Mouse (Mus musculus) intestine, embryonic 16.5 days (tissue): Measurements from ENCODE around the gene Olfr935. TPM values are rescaled to one million over a fixed set of nuclear protein-coding genes. Genes with fewer than 3 reads are reported as not detected.

Experiments
- ATAC-seq: fragments of 200-750 bp; cut with Nextera tagmentation; 2 replicates; pipeline ENCODE4 v1.8.0; 2017; ENCODE audit warnings: moderate TSS enrichment, moderate library complexity
- H3K27ac ChIP-seq: fragments of 300-500 bp; sonication (generic); 2 replicates; pipeline ENCODE4 v1.5.1; 2014; ENCODE audit warnings: mild to moderate bottlenecking, low read length
- H3K27me3 ChIP-seq: fragments of 300-500 bp; sonication (generic); replicated peaks from 2 replicates; pipeline ENCODE4 v1.6.1; 2014; ENCODE audit warnings: low read length, control low read depth, mixed read lengths; ENCODE audit not compliant: control insufficient read depth, insufficient read depth
- H3K36me3 ChIP-seq: fragments of 300-500 bp; sonication (generic); 2 replicates; pipeline ENCODE4 v1.6.1; 2014; ENCODE audit warnings: low read length, control low read depth; ENCODE audit not compliant: control insufficient read depth, insufficient read depth
- H3K4me1 ChIP-seq: fragments of 300-500 bp; sonication (generic); 2 replicates; pipeline ENCODE4 v1.6.1; 2014; ENCODE audit warnings: low read length, control low read depth, mixed read lengths; ENCODE audit not compliant: control insufficient read depth, insufficient read depth
- H3K4me2 ChIP-seq: fragments of 300-500 bp; sonication (generic); 2 replicates; pipeline ENCODE4 v1.6.1; 2014; ENCODE audit warnings: low read depth, low read length, control low read depth
- H3K4me3 ChIP-seq: fragments of 300-500 bp; sonication (generic); 2 replicates; pipeline ENCODE4 v1.5.1; 2014; ENCODE audit warnings: mild to moderate bottlenecking, low read length
- H3K9ac ChIP-seq: fragments of 300-500 bp; sonication (generic); 2 replicates; pipeline ENCODE4 v1.6.1; 2014; ENCODE audit warnings: low read depth, low read length
- H3K9me3 ChIP-seq: fragments of 300-500 bp; sonication (generic); 2 replicates; pipeline ENCODE4 v1.6.1; 2016; ENCODE audit warnings: low read length, control low read depth; ENCODE audit not compliant: control insufficient read depth
- WGBS: fragments of 180-500 bp; shearing (Covaris S2); extraction: QIAGEN DNeasy Blood & Tissue Kit; methylation state at CpG from one replicate; pipeline ENCODE4 v1.1.7; 2014; 5-methylcytosine and 5-hydroxymethylcytosine counted together
- microRNA-seq: library from miRNA; unstranded; fragments of <30 nt; microRNA quantifications from one replicate; pipeline ENCODE4, GENCODE M21; 2016
- polyA plus RNA-seq: library from polyadenylated mRNA; unstranded; fragments of >200 nt; fragmentation: Nextera tagmentation; extraction: Ambion mirVana; gene quantifications from 2 replicates; pipeline ENCODE4 v1.2.1, GENCODE M21; 2015

Gene Olfr935
- not detected in 2 replicates for polyA plus RNA-seq

DNA sequence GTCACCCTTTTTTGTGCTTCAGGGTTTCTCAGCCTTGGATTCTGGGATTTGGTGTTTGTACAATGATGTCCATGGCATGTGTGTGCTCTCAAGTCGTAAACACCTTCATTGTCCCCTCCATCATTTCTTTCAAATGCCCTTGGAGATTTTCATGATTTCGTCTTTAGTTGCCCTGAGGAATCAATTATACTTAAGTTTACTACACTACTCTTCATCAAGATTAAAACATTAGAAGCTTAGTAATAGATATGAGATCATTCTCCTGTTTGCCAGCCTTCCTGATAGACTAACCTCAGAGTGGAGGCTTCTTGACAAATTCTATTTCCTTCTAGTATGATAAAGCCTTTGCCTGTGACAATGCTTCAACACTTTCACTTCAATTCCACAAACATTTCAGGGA, at the start of gene Olfr935:
Gene Olfr935, minus strand, starts transcription at position 101 of the 400 bp plus-strand sequence.
- 77% methylated on average over 2 of the region's 2 CpGs for WGBS

DNA sequence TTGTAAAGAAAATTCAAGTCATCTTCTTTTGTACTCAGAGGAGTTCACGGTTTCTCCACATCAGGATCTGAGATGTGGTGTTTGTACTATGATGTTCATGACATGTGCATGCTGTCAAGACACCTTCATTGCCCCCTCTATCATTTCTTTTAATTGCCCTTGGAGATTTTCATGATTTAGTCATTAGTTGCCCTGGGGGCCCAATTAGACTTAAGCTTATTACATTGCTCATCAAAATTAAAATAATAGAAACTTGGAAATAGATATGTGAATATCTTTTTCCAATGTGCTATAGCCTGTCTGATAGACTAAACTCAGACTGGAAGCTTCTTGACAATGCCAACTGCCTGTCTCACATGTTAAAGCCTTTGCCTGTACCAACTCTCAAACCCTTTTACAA, 23.8 kb upstream of the Olfr935 start, which contains the start of gene Olfr146:
Gene Olfr146, minus strand, starts transcription at position 101 of the 400 bp plus-strand sequence.
- no peaks in the 10 kb centered on the region for H3K9me3 ChIP-seq
- H3K27me3 ChIP-seq = no peaks in the 10 kb centered on the region
- H3K36me3 ChIP-seq = no peaks in the 10 kb centered on the region
- no peak within 1 kb of the TSS for H3K4me2 ChIP-seq
- no peak within 1 kb of the TSS for H3K4me3 ChIP-seq
- ATAC-seq = no peak
- 68% methylated on average over 1 of the region's 1 CpGs for whole genome bisulfite sequencing
- H3K9ac ChIP-seq = no peak within 1 kb of the TSS
- H3K4me1 ChIP-seq = no peaks in the 10 kb centered on the region
- H3K27ac ChIP-seq = no peak within 1 kb of the TSS

More for the DNA sequence above, at the start of gene Olfr935:
- H3K36me3 ChIP-seq = no peaks in the 10 kb centered on the region
- no peak within 1 kb of the TSS for H3K4me2 ChIP-seq
- H3K4me1 ChIP-seq = no peaks in the 10 kb centered on the region
- no peaks in the 10 kb centered on the region for H3K9me3 ChIP-seq
- no peak within 1 kb of the TSS for H3K27ac ChIP-seq
- no peak within 1 kb of the TSS for H3K9ac ChIP-seq
- no peaks in the 10 kb centered on the region for H3K27me3 ChIP-seq
- no peak within 1 kb of the TSS for H3K4me3 ChIP-seq
- ATAC-seq = no peak

DNA sequence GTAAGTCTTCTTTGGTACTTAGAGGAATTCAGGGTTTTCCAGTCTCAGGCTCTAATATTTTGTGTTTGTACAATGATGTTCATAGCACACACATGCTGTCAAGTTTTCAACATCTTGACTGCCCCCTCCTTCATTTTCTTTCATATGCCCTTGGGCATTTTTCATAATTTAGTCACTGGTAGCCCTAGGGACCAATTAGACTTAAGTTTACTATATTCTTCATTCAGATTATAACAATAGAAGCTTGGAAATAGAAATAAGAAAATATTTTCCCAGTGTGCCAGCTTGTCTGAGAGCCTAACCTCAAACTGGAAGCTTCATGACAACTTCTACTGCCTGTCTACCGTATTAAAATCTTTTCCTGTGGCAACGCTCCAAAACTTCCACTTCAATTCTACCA, 11.3 kb downstream of the Olfr935 start, which contains the start of gene Olfr934:
Gene Olfr934, minus strand, starts transcription at position 101 of the 400 bp plus-strand sequence.
- no peak within 1 kb of the TSS for H3K27ac ChIP-seq
- H3K4me1 ChIP-seq = no peaks in the 10 kb centered on the region
- no peak within 1 kb of the TSS for H3K9ac ChIP-seq
- WGBS = 86% methylated on average over 2 of the region's 2 CpGs
- no peak within 1 kb of the TSS for H3K4me3 ChIP-seq
- H3K27me3 ChIP-seq = no peaks in the 10 kb centered on the region
- no peak within 1 kb of the TSS for H3K4me2 ChIP-seq
- no peaks in the 10 kb centered on the region for H3K36me3 ChIP-seq
- no peaks in the 10 kb centered on the region for H3K9me3 ChIP-seq
- no peak for ATAC-seq

DNA sequence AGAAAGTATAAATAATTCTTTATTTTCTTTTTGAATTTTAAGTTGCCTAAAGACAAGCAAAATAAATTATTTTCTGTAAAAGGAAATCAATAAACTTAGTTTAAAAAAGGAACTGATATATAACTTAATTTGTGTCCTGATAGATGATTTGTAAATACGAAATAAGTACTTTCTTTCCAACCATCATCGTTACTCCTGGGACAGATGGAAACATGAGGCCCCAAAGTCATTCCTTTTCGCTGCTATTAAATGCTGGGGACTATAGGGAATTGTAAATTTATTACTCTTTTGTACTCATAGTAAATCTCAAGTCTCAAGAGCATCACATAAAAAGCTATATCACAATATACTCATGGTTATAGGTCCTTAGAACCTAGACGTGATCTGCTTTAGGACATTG, 27.5 kb downstream of the Olfr935 start, which contains the start of gene Olfr933:
Gene Olfr933, plus strand, starts transcription at position 301 of the 400 bp plus-strand sequence.
- no peak within 1 kb of the TSS for H3K27ac ChIP-seq
- H3K9me3 ChIP-seq = no peaks in the 10 kb centered on the region
- H3K9ac ChIP-seq = no peak within 1 kb of the TSS
- H3K4me1 ChIP-seq = no peaks in the 10 kb centered on the region
- ATAC-seq = no peak
- no peak within 1 kb of the TSS for H3K4me3 ChIP-seq
- H3K27me3 ChIP-seq = no peaks in the 10 kb centered on the region
- WGBS = 77% methylated on average over 4 of the region's 4 CpGs
- no peak within 1 kb of the TSS for H3K4me2 ChIP-seq
- no peaks in the 10 kb centered on the region for H3K36me3 ChIP-seq

DNA sequence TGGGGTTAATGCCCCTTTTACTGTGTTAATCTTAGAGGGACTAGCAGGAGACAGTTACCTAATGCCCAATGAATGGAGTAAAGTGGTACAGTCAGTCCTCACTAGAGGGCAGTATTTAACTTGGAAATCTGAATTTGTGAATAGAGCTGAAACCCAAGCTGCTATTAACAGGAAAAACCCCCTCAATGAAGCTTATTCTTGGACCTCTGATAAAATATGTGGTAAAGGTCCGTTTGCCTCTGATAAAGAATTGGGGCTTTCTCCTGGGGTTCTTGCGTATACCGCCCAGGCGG, 45.4 kb downstream of the Olfr935 start:
- H3K27ac ChIP-seq = no peak overlapping the region
- ATAC-seq = no peak
- H3K4me1 ChIP-seq = no peaks in the 10 kb centered on the region
- no peaks in the 10 kb centered on the region for H3K9me3 ChIP-seq
- H3K9ac ChIP-seq = no peak overlapping the region
- H3K4me2 ChIP-seq = no peak overlapping the region
- WGBS = 79% methylated on average over 4 of the region's 4 CpGs
- H3K36me3 ChIP-seq = no peaks in the 10 kb centered on the region
- no peaks in the 10 kb centered on the region for H3K27me3 ChIP-seq
- no peak overlapping the region for H3K4me3 ChIP-seq

DNA sequence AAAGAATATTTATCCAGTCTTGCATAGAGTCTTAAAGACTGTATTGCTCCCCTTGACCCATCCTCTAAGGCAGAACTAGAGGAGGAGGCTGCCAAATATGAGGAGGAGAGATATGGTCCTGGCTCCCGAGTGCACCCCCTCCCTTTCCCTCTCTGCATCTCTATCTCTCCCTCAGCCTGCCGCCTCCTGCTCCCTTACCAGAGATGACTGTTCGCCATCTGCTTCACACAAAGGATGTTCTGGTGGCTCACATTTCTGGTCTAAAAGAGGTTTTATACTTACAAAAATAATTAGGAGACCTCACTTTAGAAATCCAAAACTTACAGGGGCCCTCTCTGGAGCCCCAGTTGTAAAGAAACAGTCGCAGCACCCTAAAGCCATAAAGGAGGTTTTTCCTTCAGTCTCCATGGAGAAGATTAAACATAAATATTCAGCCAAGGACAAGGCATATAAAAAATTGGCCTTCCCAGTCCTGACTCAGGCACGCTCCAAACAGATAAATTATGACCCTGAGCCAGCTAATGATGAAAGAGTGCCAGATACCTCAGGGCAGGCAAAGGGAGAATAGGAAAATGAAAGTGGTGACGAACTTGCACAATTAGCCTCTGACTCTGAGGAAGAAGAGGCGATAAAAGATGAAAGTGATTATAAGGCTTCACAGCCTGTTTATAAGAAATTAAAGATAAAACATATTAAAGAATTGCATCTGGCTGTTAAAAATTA, 45.9 kb downstream of the Olfr935 start:
- Histone ChIP-seq H3K4me1 (no peaks in the 10 kb centered on the region), H3K4me3 (no peak overlapping the region), H3K36me3 (no peaks in the 10 kb centered on the region), H3K27ac (no peak overlapping the region), H3K9ac (no peak overlapping the region), H3K27me3 (no peaks in the 10 kb centered on the region), H3K4me2 (no peak overlapping the region), H3K9me3 (no peaks in the 10 kb centered on the region)
- WGBS = 51% methylated on average over 7 of the region's 7 CpGs
- ATAC-seq = no peak

Small RNAs within 50 kb of the gene (microRNA-seq; reads per million reads assigned to microRNA genes)
- not detected for gene Gm25529

Other genes starting within 250 kb of the Olfr935 start
- gene Olfr920, start 247.4 kb downstream of the Olfr935 start, polyA plus RNA-seq = 0.04 TPM in 1 of 2 replicates, not detected in the other
- gene Olfr921, start 226.6 kb downstream of the Olfr935 start, polyA plus RNA-seq = not detected in 2 replicates
- not detected in 2 replicates for gene Olfr922, start 185.1 kb downstream of the Olfr935 start, polyA plus RNA-seq
- not detected in 2 replicates for gene Olfr923, start 173.1 kb downstream of the Olfr935 start, polyA plus RNA-seq
- gene Olfr924, start 155.2 kb downstream of the Olfr935 start, polyA plus RNA-seq = not detected in 2 replicates
- not detected in 2 replicates for gene Olfr26, start 144.6 kb downstream of the Olfr935 start, polyA plus RNA-seq
- not detected in 2 replicates for gene Olfr926, start 122.6 kb downstream of the Olfr935 start, polyA plus RNA-seq
- not detected in 2 replicates for gene Olfr930, start 69.9 kb downstream of the Olfr935 start, polyA plus RNA-seq
- not detected in 2 replicates for gene Olfr933, start 27.4 kb downstream of the Olfr935 start, polyA plus RNA-seq
- gene Olfr934, start 11.4 kb downstream of the Olfr935 start, polyA plus RNA-seq = not detected in 2 replicates
- not detected in 2 replicates for gene Olfr146, start 23.7 kb upstream of the Olfr935 start, polyA plus RNA-seq
- gene Olfr937, start 65.3 kb upstream of the Olfr935 start, polyA plus RNA-seq = not detected in 2 replicates
- not detected in 2 replicates for gene Olfr938, start 79.2 kb upstream of the Olfr935 start, polyA plus RNA-seq
- not detected in 2 replicates for gene Olfr27, start 128.4 kb upstream of the Olfr935 start, polyA plus RNA-seq
- gene Olfr943, start 166.6 kb upstream of the Olfr935 start, polyA plus RNA-seq = not detected in 2 replicates
- gene Olfr944, start 202.2 kb upstream of the Olfr935 start, polyA plus RNA-seq = not detected in 2 replicates